Mouse (Mus musculus): ENCODE measurements around the gene 2610001J05Rik. TPM values are rescaled to one million over a fixed set of nuclear protein-coding genes. Genes with fewer than 3 reads are reported as not detected.

The 2610001J05Rik gene
- polyA plus RNA-seq, 1 experiment from 2014 or later = 98.0 TPM

Other genes starting within 250 kb of the 2610001J05Rik start
- gene Bmt2, start 193.6 kb downstream of the 2610001J05Rik start, polyA plus RNA-seq (2016; fragmentation: Nextera tagmentation; extraction: Ambion mirVana) = 18.5 and 19.0 TPM in 2 replicates
- gene Gpr85, start 31.6 kb downstream of the 2610001J05Rik start, polyA plus RNA-seq (2016; fragmentation: Nextera tagmentation; extraction: Ambion mirVana) = 4.9 and 5.9 TPM in 2 replicates

All from forebrain, embryonic 10.5 days (tissue).